Mouse (Mus musculus): ENCODE measurements around the gene Fam50a.
"Not testable (repeated sequence)": the region's sequence is repeated elsewhere in the genome, so short reads cannot be mapped to it uniquely, and the experiment has no call there.

Fam50a gene

GRCm38 (mm10) chrX:74330166-74330930 is 17.5 kb downstream of the Fam50a start:
- no peak for DNase-seq

GRCm38 (mm10) chrX:74352645-74353466 is 40.0 kb downstream of the Fam50a start:
- DNase-seq, result no peak

GRCm38 (mm10) chrX:74353467-74353770 is 40.6 kb downstream of the Fam50a start, which contains the start of gene Lage3:
Gene Lage3 (minus strand): TSS chrX:74353618.
- DNase-seq, result peak; percentile 87 to 91

GRCm38 (mm10) chrX:74357069-74357468 is 44.2 kb downstream of the Fam50a start:
- DNase-seq, result not testable (repeated sequence)

GRCm38 (mm10) chrX:74359171-74359570 is 46.3 kb downstream of the Fam50a start:
- peak in 1 of 2 experiments; percentile 24 for DNase-seq

GRCm38 (mm10) chrX:74367512-74367911 is 54.7 kb downstream of the Fam50a start:
- no peak for DNase-seq

- DNase-seq, result peak; percentile 81 to 89
These were observed 55.5 kb downstream of the Fam50a start for GRCm38 (mm10) chrX:74368209-74368909.

Measured in kidney, postnatal 4 days (tissue).